Mouse (Mus musculus) CH12.LX (cell line): Measurements from ENCODE around the gene Frs2. TPM values are rescaled to one million over a fixed set of nuclear protein-coding genes. Genes with fewer than 3 reads are reported as not detected.

Experiments used
- DNase-seq: peaks from one replicate; pipeline ENCODE4 v3.0.0-alpha.2; 2013; ENCODE audit errors: extremely low read depth
- H3K27ac ChIP-seq: 2 replicates; pipeline ENCODE4 v1.5.1; 2012; ENCODE audit warnings: low read depth, mild to moderate bottlenecking, control low read depth, moderate library complexity; ENCODE audit not compliant: insufficient read depth
- H3K27me3 ChIP-seq: replicated peaks from 2 replicates; pipeline ENCODE3; 2012; ENCODE audit warnings: inconsistent platforms
- H3K36me3 ChIP-seq, 2 experiments: replicated peaks in 1 of 2; 2 replicates each; pipeline versions ENCODE3 to v1.6.1; 2012; ENCODE audit warnings: inconsistent platforms in 1 of 2, low read length in 1 of 2, mild to moderate bottlenecking in 1 of 2, mixed read lengths in 1 of 2, moderate library complexity in 1 of 2; ENCODE audit not compliant: control insufficient read depth in 1 of 2, insufficient read depth in 1 of 2
- H3K4me1 ChIP-seq, 2 experiments: 2 replicates each; pipeline ENCODE4 v1.6.1; 2012; ENCODE audit warnings: inconsistent platforms in 1 of 2, moderate library complexity in 1 of 2; ENCODE audit not compliant: insufficient read depth in 2 of 2, control insufficient read depth in 1 of 2
- H3K4me2 ChIP-seq: 2 replicates; pipeline ENCODE4 v1.6.1; 2012; ENCODE audit warnings: low read depth, mild to moderate bottlenecking, control low read depth; ENCODE audit not compliant: poor library complexity, insufficient read depth, severe bottlenecking
- H3K4me3 ChIP-seq, 3 experiments: fragments of 150-350 bp in 1 of 3; sonication (generic) in 1 of 3; replicated peaks in 1 of 3; 2 replicates each; pipeline versions ENCODE3 to v1.5.1; 2011 to 2012; ENCODE audit warnings: low read depth in 2 of 3, low read length in 2 of 3, mild to moderate bottlenecking in 2 of 3, moderate library complexity in 2 of 3, control low read depth in 1 of 3, improper control_type of control experiment in 1 of 3, inconsistent platforms in 1 of 3, mixed read lengths in 1 of 3; ENCODE audit not compliant: poor library complexity in 1 of 3
- H3K79me2 ChIP-seq: replicated peaks from 2 replicates; pipeline ENCODE4 v1.6.1; 2012; ENCODE audit warnings: mild to moderate bottlenecking, moderate library complexity; ENCODE audit not compliant: control insufficient read depth, poor library complexity, insufficient read depth, severe bottlenecking; ENCODE audit errors: extremely low read depth
- H3K9ac ChIP-seq: 2 replicates; pipeline ENCODE4 v1.6.1; 2012; ENCODE audit warnings: low read depth, mild to moderate bottlenecking, control low read depth, moderate library complexity; ENCODE audit not compliant: insufficient read depth
- H3K9me3 ChIP-seq: replicated peaks from 2 replicates; pipeline ENCODE3; 2012; ENCODE audit warnings: low read length, inconsistent platforms, mixed read lengths
- BHLHE40 ChIP-seq: IDR thresholded peaks from 2 replicates; pipeline ENCODE4 v1.6.1; 2011; ENCODE audit warnings: mild to moderate bottlenecking, low read depth, low read length, improper control_type of control experiment
- CHD1 ChIP-seq: IDR thresholded peaks from 2 replicates; pipeline ENCODE4 v1.6.1; 2012; ENCODE audit warnings: low read depth, low read length, improper control_type of control experiment, inconsistent platforms
- CTCF ChIP-seq, 2 experiments: IDR thresholded peaks in 1 of 2; conservative IDR thresholded peaks in 1 of 2; 2 replicates each; pipeline ENCODE4 v1.5.1; 2011 to 2012; ENCODE audit warnings: low read depth in 2 of 2, low read length in 2 of 2, improper control_type of control experiment in 1 of 2, inconsistent platforms in 1 of 2, mild to moderate bottlenecking in 1 of 2, moderate library complexity in 1 of 2
- E2F4 ChIP-seq: IDR thresholded peaks from 2 replicates; pipeline ENCODE4 v1.6.1; 2011; ENCODE audit warnings: low read depth, low read length, improper control_type of control experiment; ENCODE audit not compliant: insufficient replicate concordance
- ELF1 ChIP-seq: IDR thresholded peaks from 2 replicates; pipeline ENCODE4 v1.6.1; 2014; ENCODE audit warnings: low read depth, mild to moderate bottlenecking, inconsistent platforms, low read length, improper control_type of control experiment
- EP300 ChIP-seq: IDR thresholded peaks from 2 replicates; pipeline ENCODE4 v1.6.1; 2011; ENCODE audit warnings: low read length, improper control_type of control experiment
- ETS1 ChIP-seq: conservative IDR thresholded peaks from 2 replicates; pipeline ENCODE4 v1.6.1; 2012; ENCODE audit warnings: low read depth, mild to moderate bottlenecking, inconsistent platforms, low read length, improper control_type of control experiment, moderate library complexity
- GABPA ChIP-seq: IDR thresholded peaks from 2 replicates; pipeline ENCODE4 v1.6.1; 2012; ENCODE audit warnings: low read depth, low read length, improper control_type of control experiment, inconsistent platforms; ENCODE audit not compliant: insufficient replicate concordance
- HCFC1 ChIP-seq: IDR thresholded peaks from 2 replicates; pipeline ENCODE4 v1.6.1; 2012; ENCODE audit warnings: low read depth, mild to moderate bottlenecking, inconsistent platforms, low read length, improper control_type of control experiment
- JUN ChIP-seq: IDR thresholded peaks from 2 replicates; pipeline ENCODE4 v1.6.1; 2011; ENCODE audit warnings: low read depth, mild to moderate bottlenecking, low read length, improper control_type of control experiment, moderate library complexity; ENCODE audit not compliant: insufficient read depth
- JUND ChIP-seq: conservative IDR thresholded peaks from 2 replicates; pipeline ENCODE4 v1.6.1; 2011; ENCODE audit warnings: low read depth, low read length, improper control_type of control experiment
- MAFK ChIP-seq: IDR thresholded peaks from 2 replicates; pipeline ENCODE4 v1.6.1; 2011; ENCODE audit warnings: low read length, improper control_type of control experiment; ENCODE audit not compliant: insufficient replicate concordance
- MAX ChIP-seq: IDR thresholded peaks from 2 replicates; pipeline ENCODE4 v1.6.1; 2011; ENCODE audit warnings: low read length, improper control_type of control experiment
- MAZ ChIP-seq: IDR thresholded peaks from 2 replicates; pipeline ENCODE4 v1.6.1; 2012; ENCODE audit warnings: low read depth, mild to moderate bottlenecking, inconsistent platforms, low read length, improper control_type of control experiment, moderate library complexity
- MXI1 ChIP-seq: IDR thresholded peaks from 2 replicates; pipeline ENCODE4 v1.6.1; 2011; ENCODE audit warnings: mild to moderate bottlenecking, low read depth, low read length, improper control_type of control experiment
- MYC ChIP-seq: IDR thresholded peaks from 2 replicates; pipeline ENCODE4 v1.6.1; 2011; ENCODE audit warnings: low read depth, mild to moderate bottlenecking, improper control_type of control experiment, low read length
- NELFE ChIP-seq: IDR thresholded peaks from 2 replicates; pipeline ENCODE4 v1.6.1; 2011; ENCODE audit warnings: low read depth, low read length, improper control_type of control experiment
- NRF1 ChIP-seq: IDR thresholded peaks from 2 replicates; pipeline ENCODE4 v1.6.1; 2014; ENCODE audit warnings: low read depth, mild to moderate bottlenecking, inconsistent platforms, low read length, improper control_type of control experiment, moderate library complexity
- POLR2A ChIP-seq: IDR thresholded peaks from 2 replicates; pipeline ENCODE4 v1.6.1; 2011; ENCODE audit warnings: low read depth, mild to moderate bottlenecking, improper control_type of control experiment, low read length
- POLR2AphosphoS2 ChIP-seq: IDR thresholded peaks from 2 replicates; pipeline ENCODE4 v1.6.1; 2011; ENCODE audit warnings: low read depth, low read length, improper control_type of control experiment
- RAD21 ChIP-seq: IDR thresholded peaks from 2 replicates; pipeline ENCODE4 v1.6.1; 2011; ENCODE audit warnings: low read depth, mild to moderate bottlenecking, low read length, improper control_type of control experiment, moderate library complexity
- SIN3A ChIP-seq: IDR thresholded peaks from 2 replicates; pipeline ENCODE4 v1.6.1; 2012; ENCODE audit warnings: low read length, improper control_type of control experiment, inconsistent platforms
- SMC3 ChIP-seq: IDR thresholded peaks from 2 replicates; pipeline ENCODE4 v1.6.1; 2011; ENCODE audit warnings: low read depth, low read length, improper control_type of control experiment
- TBP ChIP-seq: conservative IDR thresholded peaks from 2 replicates; pipeline ENCODE4 v1.6.1; 2011; ENCODE audit warnings: low read depth, low read length, improper control_type of control experiment
- USF1 ChIP-seq: IDR thresholded peaks from 2 replicates; pipeline ENCODE4 v1.6.1; 2014; ENCODE audit warnings: low read depth, mild to moderate bottlenecking, inconsistent platforms, low read length, improper control_type of control experiment
- USF2 ChIP-seq: conservative IDR thresholded peaks from 2 replicates; pipeline ENCODE4 v1.6.1; 2011; ENCODE audit warnings: low read depth, low read length, improper control_type of control experiment
- ZKSCAN1 ChIP-seq: IDR thresholded peaks from 2 replicates; pipeline ENCODE4 v1.6.1; 2012; ENCODE audit warnings: low read depth, inconsistent platforms, low read length, improper control_type of control experiment, borderline replicate concordance
- ZMIZ1 ChIP-seq: IDR thresholded peaks from 2 replicates; pipeline ENCODE4 v1.6.1; 2012; ENCODE audit warnings: low read depth, mild to moderate bottlenecking, inconsistent platforms, low read length, improper control_type of control experiment
- ZNF384 ChIP-seq: IDR thresholded peaks from 2 replicates; pipeline ENCODE4 v1.6.1; 2012; ENCODE audit warnings: low read depth, low read length, improper control_type of control experiment, inconsistent platforms
- dilution Hi-C: fragments of 300-500 bp; cut with MboI; formaldehyde crosslinking; loops from 2 replicates; pipeline ENCODE4 v1.14.3; 2020; ENCODE audit warnings: low sequenced_read_pairs; ENCODE audit not compliant: extremely low pct_unique_long_range_greater_than_20kb, extremely low pct_ligation_motif_present
- in situ Hi-C: fragments of 300-500 bp; cut with MboI; formaldehyde crosslinking; loops from 3 replicates; pipeline ENCODE4 v1.14.3; 2019; ENCODE audit warnings: low sequenced_read_pairs, low pct_ligation_motif_present, low pct_unique_long_range_greater_than_20kb, mixed read lengths
- polyA plus RNA-seq: library from polyadenylated mRNA; unstranded; fragments of >175 nt; gene quantifications from 2 replicates; pipeline ENCODE4 v1.2.1, GENCODE M21; 2012; ENCODE audit warnings: low read depth; ENCODE audit not compliant: insufficient read length
- total RNA-seq, 2 experiments: library from RNA; depleted of rRNA; stranded (reverse); fragments of 300-350 nt in 1 of 2; fragments of >200 nt in 1 of 2; gene quantifications; 2 replicates each; pipeline ENCODE4 v1.2.3; 2012 to 2014

Gene Frs2
- total and polyA plus RNA-seq, 3 experiments: 4.3 to 10.4 (median 5.6) TPM

DNA sequence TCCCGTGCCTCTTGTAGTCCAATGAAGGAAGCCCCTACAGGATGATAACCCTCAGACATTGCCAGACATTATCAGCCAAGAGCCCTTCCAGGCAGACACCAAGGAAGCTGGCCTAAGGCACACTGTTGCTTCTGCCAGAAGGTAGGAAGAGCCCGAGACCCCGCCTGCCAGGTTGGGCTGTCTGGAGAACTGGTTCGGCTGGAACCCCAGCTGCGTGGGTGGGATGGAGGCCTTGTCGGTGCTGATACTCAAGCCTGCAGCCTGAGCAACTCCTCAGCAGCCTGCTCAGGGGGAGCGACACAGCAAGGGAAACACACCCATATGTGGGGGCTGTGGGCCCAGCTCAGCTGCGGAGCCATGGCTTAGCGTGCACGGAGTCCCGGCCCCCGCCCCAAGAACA, 46.7 kb upstream of the Frs2 start:
- no peaks in the 10 kb centered on the region for H3K9me3 ChIP-seq
- H3K4me1 ChIP-seq: no peaks in the 10 kb centered on the region
- H3K79me2 ChIP-seq: no peaks in the 10 kb centered on the region
- H3K9ac ChIP-seq: no peak overlapping the region
- H3K4me3 ChIP-seq: no peak overlapping the region
- in situ Hi-C loops: no loop called here
- dilution Hi-C loops: no loop called here
- H3K4me2 ChIP-seq: no peak overlapping the region
- no peak overlapping the region for H3K27ac ChIP-seq
- no peak for TF ChIP-seq ZMIZ1
- no peak for TF ChIP-seq HCFC1
- TF ChIP-seq ELF1: no peak
- TF ChIP-seq CTCF (conservative IDR thresholded peaks at IDR 0.05 in 1 of 2, IDR thresholded peaks at IDR 0.05 in 1 of 2; ENCODE audit: low read depth in 2 of 2, low read length in 2 of 2): no peak
- TF ChIP-seq CHD1: no peak
- TF ChIP-seq POLR2AphosphoS2: no peak
- no peak for TF ChIP-seq ZKSCAN1
- no peak for TF ChIP-seq MXI1
- TF ChIP-seq ZNF384: no peak
- TF ChIP-seq JUND: no peak
- TF ChIP-seq GABPA: no peak
- TF ChIP-seq MAX: no peak
- TF ChIP-seq RAD21: no peak
- TF ChIP-seq EP300: no peak
- TF ChIP-seq USF2: no peak
- TF ChIP-seq POLR2A: no peak
- TF ChIP-seq NRF1: no peak
- no peaks in the 10 kb centered on the region for H3K36me3 ChIP-seq
- DNase-seq: no peak
- H3K27me3 ChIP-seq: no peaks in the 10 kb centered on the region

DNA sequence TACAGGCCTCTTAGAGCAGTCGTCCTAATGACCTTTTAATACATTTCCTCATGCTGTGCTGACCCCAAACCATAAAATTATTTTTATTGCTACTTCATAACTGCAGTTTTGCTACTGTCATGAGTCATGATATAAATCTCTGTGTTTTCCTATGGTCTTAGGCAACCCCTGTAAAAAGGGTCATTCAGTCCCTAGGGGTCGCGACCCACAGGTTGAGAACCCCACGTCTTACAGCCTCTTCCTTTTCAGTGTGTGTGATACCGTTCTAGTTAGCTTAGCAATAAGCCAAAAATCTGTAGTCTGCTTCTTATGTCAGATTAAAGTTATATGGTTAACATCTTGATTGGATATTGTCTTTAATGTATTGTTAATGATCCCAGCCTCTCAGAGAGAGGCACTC, 45.0 kb upstream of the Frs2 start:
- no peaks in the 10 kb centered on the region for H3K79me2 ChIP-seq
- no peak overlapping the region for H3K9ac ChIP-seq
- no peaks in the 10 kb centered on the region for H3K9me3 ChIP-seq
- dilution Hi-C loops (no loop called here), in situ Hi-C loops (no loop called here)
- H3K4me3 ChIP-seq: no peak overlapping the region
- no peaks in the 10 kb centered on the region for H3K36me3 ChIP-seq
- DNase-seq: no peak
- H3K27ac ChIP-seq: no peak overlapping the region
- no peak for TF ChIP-seq NELFE
- no peak for TF ChIP-seq MAZ
- TF ChIP-seq SMC3: no peak
- TF ChIP-seq E2F4: no peak
- TF ChIP-seq TBP: no peak
- no peak for TF ChIP-seq ETS1
- TF ChIP-seq GABPA: no peak
- TF ChIP-seq MYC: no peak
- no peak for TF ChIP-seq USF1
- no peak for TF ChIP-seq JUN
- no peak for TF ChIP-seq MAFK
- TF ChIP-seq USF2: no peak
- no peak for TF ChIP-seq SIN3A
- no peak for TF ChIP-seq POLR2A
- TF ChIP-seq ZMIZ1: no peak
- TF ChIP-seq BHLHE40: no peak
- no peaks in the 10 kb centered on the region for H3K4me1 ChIP-seq
- H3K4me2 ChIP-seq: no peak overlapping the region
- H3K27me3 ChIP-seq: no peaks in the 10 kb centered on the region
